Mouse (Mus musculus) small intestine, adult 2 months (tissue): Measurements from ENCODE around the gene Cryzl2.

Experiments used
- CTCF ChIP-seq: fragments of 200-500 bp; IDR thresholded peaks from 2 replicates; pipeline ENCODE4 v1.5.1; 2012; ENCODE audit warnings: low read depth, mild to moderate bottlenecking, control low read depth, inconsistent platforms, low read length, moderate library complexity, mixed read lengths; ENCODE audit not compliant: insufficient replicate concordance, insufficient read length; ENCODE audit errors: extremely low read depth
- POLR2A ChIP-seq: fragments of 200-500 bp; IDR thresholded peaks from 2 replicates; pipeline ENCODE4 v1.6.1; 2012; ENCODE audit warnings: low read depth, mild to moderate bottlenecking, control low read depth, inconsistent platforms, low read length, moderate library complexity

GRCm38 (mm10) chr1:157512690-157513448 lies 54.5 kb downstream of the Cryzl2 start:
- TF ChIP-seq CTCF, result no peak
- no peak for TF ChIP-seq POLR2A
